Mouse (Mus musculus) cortical plate, adult 2 months (tissue): ENCODE data around the gene Tnfsf10.

Source experiments
- CTCF ChIP-seq: fragments of 200-500 bp; IDR thresholded peaks from 2 replicates; pipeline ENCODE4 v1.5.1; 2011; ENCODE audit warnings: mild to moderate bottlenecking, control low read depth, low read length; ENCODE audit not compliant: insufficient read depth; ENCODE audit errors: extremely low read depth
- POLR2A ChIP-seq: fragments of 200-500 bp; IDR thresholded peaks from 2 replicates; pipeline ENCODE4 v1.6.1; 2011; ENCODE audit warnings: mild to moderate bottlenecking, low read length, control low read depth; ENCODE audit not compliant: insufficient read depth; ENCODE audit errors: extremely low read depth

- no peak for TF ChIP-seq CTCF
- TF ChIP-seq POLR2A, result no peak
These were observed 23.0 kb upstream of the Tnfsf10 start for GRCm38 (mm10) chr3:27293645-27294385.
